Mouse (Mus musculus) midbrain, embryonic 16.5 days (tissue): ENCODE results near the gene Mafk. TPM values are rescaled to one million over a fixed set of nuclear protein-coding genes. Genes with fewer than 3 reads are reported as not detected.
A peak's percentile ranks its signal among the peaks of the same experiment; 100 is the strongest.

Experiments used
- ATAC-seq: fragments of 200-750 bp; cut with Nextera tagmentation; 2 replicates; pipeline ENCODE4 v1.8.0; 2017; ENCODE audit warnings: moderate TSS enrichment
- H3K27ac ChIP-seq: fragments of 300-500 bp; sonication (generic); 2 replicates; pipeline ENCODE4 v1.5.1; 2014; ENCODE audit warnings: mild to moderate bottlenecking, low read length, mixed read lengths
- H3K27me3 ChIP-seq: fragments of 300-500 bp; sonication (generic); 2 replicates; pipeline ENCODE4 v1.6.1; 2014; ENCODE audit warnings: low read depth, low read length, mixed read lengths; ENCODE audit not compliant: control insufficient read depth, insufficient read depth
- H3K36me3 ChIP-seq: fragments of 300-500 bp; sonication (generic); 2 replicates; pipeline ENCODE4 v1.6.1; 2014; ENCODE audit warnings: mild to moderate bottlenecking, low read length, moderate library complexity, mixed read lengths; ENCODE audit not compliant: control insufficient read depth, insufficient read depth
- H3K4me1 ChIP-seq: fragments of 300-500 bp; sonication (generic); 2 replicates; pipeline ENCODE4 v1.6.1; 2014; ENCODE audit warnings: mild to moderate bottlenecking, low read length, mixed read lengths; ENCODE audit not compliant: control insufficient read depth, insufficient read depth
- H3K4me2 ChIP-seq: fragments of 300-500 bp; sonication (generic); 2 replicates; pipeline ENCODE4 v1.6.1; 2014; ENCODE audit warnings: mild to moderate bottlenecking, low read length, mixed read lengths
- H3K4me3 ChIP-seq: fragments of 300-500 bp; sonication (generic); 2 replicates; pipeline ENCODE4 v1.5.1; 2014; ENCODE audit warnings: low read depth, mild to moderate bottlenecking, low read length, moderate library complexity, mixed read lengths
- H3K9ac ChIP-seq: fragments of 300-500 bp; sonication (generic); 2 replicates; pipeline ENCODE4 v1.6.1; 2014; ENCODE audit warnings: low read depth, low read length, mixed read lengths
- H3K9me3 ChIP-seq: fragments of 300-500 bp; sonication (generic); replicated peaks from 2 replicates; pipeline ENCODE4 v1.6.1; 2014; ENCODE audit warnings: mild to moderate bottlenecking, low read length, mixed read lengths; ENCODE audit not compliant: control insufficient read depth, poor library complexity, severe bottlenecking
- WGBS: fragments of 180-500 bp; shearing (Covaris S2); extraction: QIAGEN DNeasy Blood & Tissue Kit; methylation state at CpG from one replicate; pipeline ENCODE4 v1.1.7; 2014; 5-methylcytosine and 5-hydroxymethylcytosine counted together
- microRNA-seq: library from miRNA; unstranded; fragments of <30 nt; microRNA quantifications from one replicate; pipeline ENCODE4, GENCODE M21; 2017
- polyA plus RNA-seq: library from polyadenylated mRNA; unstranded; fragments of >200 nt; fragmentation: Nextera tagmentation; extraction: Ambion mirVana; gene quantifications from 2 replicates; pipeline ENCODE4 v1.2.1, GENCODE M21; 2015

Mafk gene
- polyA plus RNA-seq, 1 experiment from 2014 or later: 17.6 TPM

DNA sequence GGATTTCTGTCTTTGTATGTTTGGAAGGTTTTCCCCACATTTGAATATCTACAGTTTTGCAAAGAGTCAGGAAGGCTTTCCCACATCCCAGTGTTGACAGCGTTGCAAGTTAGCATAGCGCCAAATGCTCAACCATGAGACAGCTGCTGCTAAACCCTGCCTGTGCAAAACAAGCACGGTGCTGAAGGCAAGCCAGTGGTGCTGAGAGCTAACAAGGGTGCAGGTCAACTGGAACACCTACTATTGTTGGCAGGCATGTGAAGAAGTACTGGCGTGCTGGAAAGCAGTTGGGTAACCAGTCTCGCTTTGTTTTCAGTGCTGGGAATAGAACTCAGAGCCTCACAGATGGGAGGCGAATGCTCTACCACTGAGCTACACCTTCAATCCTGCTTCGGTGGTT, 44.4 kb downstream of the Mafk start:
- H3K9me3 ChIP-seq: no peaks in the 10 kb centered on the region
- H3K27ac ChIP-seq: no peak overlapping the region
- 85% methylated on average over 7 of the region's 7 CpGs for WGBS
- H3K4me2 ChIP-seq: no peak overlapping the region
- no peak overlapping the region for H3K9ac ChIP-seq
- no peak for ATAC-seq
- 0 out of 2 replicates have a peak, but pooled peaks cover 3% of the 10 kb centered on the region for H3K4me1 ChIP-seq
- H3K36me3 ChIP-seq: no peaks in the 10 kb centered on the region
- no peak overlapping the region for H3K4me3 ChIP-seq
- H3K27me3 ChIP-seq: no peaks in the 10 kb centered on the region

DNA sequence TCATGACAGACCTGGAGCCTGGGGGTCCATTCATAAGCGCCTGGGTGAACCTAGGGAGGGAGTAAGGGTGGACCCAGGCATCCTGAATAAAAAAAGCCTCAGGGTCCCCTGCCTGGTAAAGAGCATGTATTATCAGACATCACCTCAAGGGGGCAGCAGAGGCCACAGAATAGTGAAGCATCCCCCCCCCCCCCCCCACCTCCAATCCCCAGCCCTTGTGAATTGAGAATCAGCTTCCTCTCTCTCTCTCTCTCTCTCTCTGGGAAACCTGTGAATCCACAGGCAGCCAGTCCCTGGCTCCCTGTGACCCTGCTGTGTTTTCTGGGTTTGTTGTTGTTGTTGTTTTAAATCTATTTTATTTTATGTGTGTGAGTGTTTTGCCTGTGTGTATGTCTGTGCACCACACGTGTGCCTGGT, 47.2 kb downstream of the Mafk start:
- 13% methylated on average over 2 of the region's 2 CpGs for WGBS
- H3K4me3 ChIP-seq: no peak overlapping the region
- no peak overlapping the region for H3K9ac ChIP-seq
- no peaks in the 10 kb centered on the region for H3K27me3 ChIP-seq
- no peak overlapping the region for H3K27ac ChIP-seq
- no peaks in the 10 kb centered on the region for H3K9me3 ChIP-seq
- no peak overlapping the region for H3K4me2 ChIP-seq
- H3K36me3 ChIP-seq: no peaks in the 10 kb centered on the region
- 0 out of 2 replicates have a peak, but pooled peaks cover 3% of the 10 kb centered on the region for H3K4me1 ChIP-seq
- peak; percentile 56 for ATAC-seq

DNA sequence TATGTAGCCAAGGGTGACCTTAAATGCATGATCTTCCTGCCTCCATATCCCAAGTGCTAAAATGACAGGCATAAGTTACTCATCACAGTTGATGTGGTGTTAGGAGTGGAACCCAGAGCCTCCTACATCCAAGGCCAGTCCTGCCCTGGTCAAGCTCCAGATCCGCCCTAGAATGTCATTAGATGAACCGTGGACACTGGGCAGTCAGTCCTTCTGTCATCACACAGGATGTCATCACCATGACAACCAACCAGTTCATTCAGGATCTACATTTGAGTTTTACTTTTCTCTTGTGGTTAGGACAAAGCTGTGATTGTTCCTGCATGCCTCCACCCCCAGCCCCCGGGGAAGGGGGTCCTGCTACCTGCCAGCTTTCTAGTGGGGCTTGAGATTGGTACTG, 47.8 kb downstream of the Mafk start:
- no peak overlapping the region for H3K9ac ChIP-seq
- 21% methylated on average over 3 of the region's 3 CpGs for WGBS
- no peaks in the 10 kb centered on the region for H3K27me3 ChIP-seq
- no peaks in the 10 kb centered on the region for H3K36me3 ChIP-seq
- no peak overlapping the region for H3K4me3 ChIP-seq
- 0 out of 2 replicates have a peak, but pooled peaks cover 3% of the 10 kb centered on the region for H3K4me1 ChIP-seq
- H3K27ac ChIP-seq: no peak overlapping the region
- no peak overlapping the region for H3K4me2 ChIP-seq
- 0 out of 2 replicates have a peak, but pooled peaks have one; percentile 14 for ATAC-seq
- H3K9me3 ChIP-seq: no peaks in the 10 kb centered on the region

DNA sequence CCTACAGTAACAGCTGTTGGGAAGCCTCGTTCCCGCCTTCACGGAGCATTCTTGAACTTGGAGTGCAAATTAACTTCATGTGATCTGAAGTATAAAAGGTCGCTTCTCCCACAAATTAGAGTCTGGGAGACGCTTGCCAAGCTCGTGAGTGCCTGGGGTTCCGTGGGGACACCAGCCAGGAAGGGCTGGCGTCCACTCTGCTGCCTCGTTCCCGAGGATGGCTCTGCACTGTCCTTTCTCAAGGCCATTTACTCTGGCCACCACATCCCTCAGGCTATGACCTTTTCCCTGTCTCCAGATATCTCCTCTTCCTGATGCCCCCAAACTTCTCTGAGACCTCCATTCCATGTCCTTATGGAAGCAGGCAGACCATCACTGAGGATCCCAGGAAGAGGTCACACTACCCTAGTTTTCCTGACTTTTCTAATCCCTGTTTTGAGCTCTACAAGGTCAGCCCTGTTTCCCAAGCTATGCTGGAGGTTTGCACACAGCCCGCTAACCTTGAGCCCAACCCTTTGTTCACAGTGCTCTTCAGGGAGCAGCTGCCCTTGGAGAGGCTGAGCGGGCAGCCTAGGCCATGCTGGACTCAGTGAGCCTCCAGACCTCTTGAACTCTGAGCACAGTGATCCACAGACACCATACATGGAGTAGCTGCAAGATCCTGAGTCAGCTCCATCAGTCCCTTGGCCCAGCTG, 58.5 kb downstream of the Mafk start:
- Histone ChIP-seq H3K27me3 (no peaks in the 10 kb centered on the region), H3K4me3 (no peak overlapping the region), H3K27ac (no peak overlapping the region), H3K9me3 (peaks cover under 1% of the 10 kb centered on the region; the same call in 1 of the 2 replicates), H3K4me2 (no peak overlapping the region), H3K4me1 (peaks cover 2% of the 10 kb centered on the region; the same call in 1 of the 2 replicates), H3K9ac (no peak overlapping the region), H3K36me3 (no peaks in the 10 kb centered on the region)
- WGBS: 76% methylated on average over 12 of the region's 12 CpGs
- ATAC-seq: no peak

Small RNA genes within 50 kb of the gene (microRNA-seq; reads per million reads assigned to microRNA genes)
- not detected for gene Mir7037

Other genes with a start within 250 kb of the Mafk start
- gene Uncx, start 248.0 kb upstream of the Mafk start, polyA plus RNA-seq: 22.5 and 23.8 TPM in 2 replicates
- 14.7 and 15.2 TPM in 2 replicates for gene Micall2, start 55.2 kb upstream of the Mafk start, polyA plus RNA-seq
- gene Ints1, start 15.8 kb upstream of the Mafk start, polyA plus RNA-seq: 33.2 TPM in 2 replicates
- 0.09 and 0.26 TPM in 2 replicates for gene Tmem184a, start 28.4 kb downstream of the Mafk start, polyA plus RNA-seq
- gene Gm26938, start 34.9 kb downstream of the Mafk start, polyA plus RNA-seq: not detected in 2 replicates
- gene Psmg3, start 35.4 kb downstream of the Mafk start, polyA plus RNA-seq: 71.8 and 72.5 TPM in 2 replicates
- 2.5 TPM in 2 replicates for gene Elfn1, start 116.4 kb downstream of the Mafk start, polyA plus RNA-seq